Mouse (Mus musculus): Measurements from ENCODE around the gene Cacna1h.
A peak's percentile ranks its signal among the peaks of the same experiment; 100 is the strongest.

Cacna1h gene

GRCm38 (mm10) chr17:25406011-25406441 lies 27.6 kb downstream of the Cacna1h start:
- no peak for DNase-seq

- no peak for DNase-seq
Measured at GRCm38 (mm10) chr17:25405224-25405895, 28.2 kb downstream of the Cacna1h start.

- no peak for DNase-seq
Measured at GRCm38 (mm10) chr17:25404190-25404589, 29.4 kb downstream of the Cacna1h start.

- peak; percentile 46 for DNase-seq
Measured at GRCm38 (mm10) chr17:25402224-25402623, 31.4 kb downstream of the Cacna1h start.

GRCm38 (mm10) chr17:25401491-25401890 lies 32.1 kb downstream of the Cacna1h start:
- no peak for DNase-seq

- DNase-seq = no peak
Measured at GRCm38 (mm10) chr17:25400443-25400842, 33.1 kb downstream of the Cacna1h start.

GRCm38 (mm10) chr17:25398520-25398838 lies 35.1 kb downstream of the Cacna1h start:
- DNase-seq = no peak

GRCm38 (mm10) chr17:25397804-25398519 lies 35.6 kb downstream of the Cacna1h start:
- DNase-seq = peak; percentile 45

GRCm38 (mm10) chr17:25394526-25394925 lies 39.1 kb downstream of the Cacna1h start:
- no peak for DNase-seq

- DNase-seq = no peak
Measured at GRCm38 (mm10) chr17:25374011-25374410, 59.6 kb downstream of the Cacna1h start.

GRCm38 (mm10) chr17:25372491-25372890 lies 61.1 kb downstream of the Cacna1h start:
- DNase-seq = no peak

- no peak for DNase-seq
Measured at GRCm38 (mm10) chr17:25368973-25369372, 64.6 kb downstream of the Cacna1h start, which contains the start of gene Tpsg1. TSS of gene Tpsg1 (plus strand) at chr17:25369273.

GRCm38 (mm10) chr17:25366005-25366404 lies 67.6 kb downstream of the Cacna1h start, which contains the start of gene Tpsb2:
TSS of gene Tpsb2 (plus strand) at chr17:25366305.
- DNase-seq = no peak

- no peak for DNase-seq
Measured at GRCm38 (mm10) chr17:25363726-25364125, 69.9 kb downstream of the Cacna1h start.

- DNase-seq = no peak
Measured at GRCm38 (mm10) chr17:25361291-25361690, 72.3 kb downstream of the Cacna1h start.

GRCm38 (mm10) chr17:25345462-25345861 lies 88.1 kb downstream of the Cacna1h start, which contains the start of gene Tpsab1:
TSS of gene Tpsab1 (minus strand) at chr17:25345562.
- DNase-seq = no peak

- peak; percentile 5 for DNase-seq
Measured at GRCm38 (mm10) chr17:25341490-25341889, 92.1 kb downstream of the Cacna1h start.

- DNase-seq = no peak
Measured at GRCm38 (mm10) chr17:25340003-25340402, 93.6 kb downstream of the Cacna1h start.

GRCm38 (mm10) chr17:25338218-25338617 lies 95.4 kb downstream of the Cacna1h start:
- DNase-seq = no peak

GRCm38 (mm10) chr17:25333943-25334342 lies 99.6 kb downstream of the Cacna1h start:
- no peak for DNase-seq

- no peak for DNase-seq
Measured at GRCm38 (mm10) chr17:25332321-25332720, 101.3 kb downstream of the Cacna1h start.
